Mouse (Mus musculus) heart, adult 2 months (tissue): ENCODE data around the gene Ssc4d.

Experiments used
- CTCF ChIP-seq: fragments of 200-600 bp; IDR thresholded peaks from 2 replicates; pipeline ENCODE4 v1.8.1; 2022; ENCODE audit warnings: antibody characterized with exemption, mild to moderate bottlenecking, moderate library complexity
- EP300 ChIP-seq: fragments of 200-500 bp; IDR thresholded peaks from 2 replicates; pipeline ENCODE4 v1.6.1; 2011; ENCODE audit warnings: low read depth, low read length, control low read depth; ENCODE audit not compliant: insufficient read depth
- POLR2A ChIP-seq: fragments of 200-500 bp; IDR thresholded peaks from 2 replicates; pipeline ENCODE4 v1.6.1; 2011; ENCODE audit warnings: mild to moderate bottlenecking, low read depth, low read length, control low read depth; ENCODE audit not compliant: insufficient read depth

DNA sequence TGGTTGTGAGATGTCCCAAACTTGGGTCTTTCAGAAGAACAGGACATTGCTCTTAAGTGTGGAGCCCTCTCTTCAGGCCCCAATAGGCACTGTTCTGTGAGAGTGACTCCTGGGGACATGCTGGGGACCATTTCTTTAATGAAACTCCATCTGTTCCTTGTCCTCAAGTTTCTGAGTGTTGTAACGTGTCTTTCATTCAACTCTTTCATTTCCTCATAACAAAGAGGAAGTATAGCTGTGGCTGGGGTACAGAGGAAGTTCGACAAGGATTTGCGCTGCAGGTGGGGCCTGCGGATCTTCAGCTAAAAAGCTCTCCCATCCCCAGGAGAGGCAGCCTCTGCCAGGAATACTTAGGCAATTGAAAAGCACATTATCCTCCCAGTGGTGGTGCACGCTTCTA lies 16.3 kb upstream of the Ssc4d start:
- TF ChIP-seq POLR2A (no peak), CTCF (no peak), EP300 (no peak)
